Mouse (Mus musculus) ES-E14 (cell line): ENCODE results near the gene Ksr1.

Source experiments
- CHD2 ChIP-seq: IDR thresholded peaks from 2 replicates; pipeline ENCODE4 v1.6.1; 2014; ENCODE audit warnings: mild to moderate bottlenecking, low read depth, low read length, inconsistent platforms
- HCFC1 ChIP-seq: IDR thresholded peaks from 2 replicates; pipeline ENCODE4 v1.6.1; 2012; ENCODE audit warnings: low read length, inconsistent platforms, borderline replicate concordance; ENCODE audit not compliant: insufficient read depth
- MAFK ChIP-seq: IDR thresholded peaks from 2 replicates; pipeline ENCODE4 v1.6.1; 2014; ENCODE audit warnings: mild to moderate bottlenecking, low read depth, low read length, inconsistent platforms; ENCODE audit not compliant: insufficient read depth
- ZC3H11A ChIP-seq: IDR thresholded peaks from 2 replicates; pipeline ENCODE4 v1.6.1; 2012; ENCODE audit warnings: low read depth, mild to moderate bottlenecking, inconsistent platforms, low read length, borderline replicate concordance

DNA sequence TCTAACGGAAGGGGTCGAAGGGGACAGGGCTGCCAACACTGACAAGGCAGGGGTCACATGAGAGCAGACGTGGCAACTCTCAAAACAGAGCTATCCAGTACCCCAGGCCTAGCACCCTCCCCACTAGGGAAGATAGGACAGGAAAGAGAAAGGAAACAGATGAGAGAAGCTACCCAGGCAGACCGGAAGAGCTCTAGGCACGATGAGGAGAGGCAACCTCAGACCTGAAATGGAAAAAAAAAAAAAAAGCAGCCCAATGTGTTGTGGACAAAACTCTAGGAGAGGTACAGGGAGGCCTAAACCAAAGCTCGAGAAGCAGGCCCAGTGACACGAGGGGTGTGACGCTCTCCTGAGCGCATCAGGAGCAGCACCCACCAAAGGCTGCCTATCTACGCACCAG, 23.7 kb downstream of the Ksr1 start:
- TF ChIP-seq CHD2, result no peak
- TF ChIP-seq MAFK, result no peak
- no peak for TF ChIP-seq HCFC1
- no peak for TF ChIP-seq ZC3H11A
